Mouse (Mus musculus) kidney, adult 2 months (tissue): ENCODE results near the gene Spaca6. TPM values are rescaled to one million over a fixed set of nuclear protein-coding genes. Genes with fewer than 3 reads are reported as not detected.

Experiments
- DNase-seq: peaks from one replicate; pipeline ENCODE4 v3.0.0; 2021
- H3K27ac ChIP-seq: fragments of 200-500 bp; 2 replicates; pipeline ENCODE4 v1.5.1; 2012; ENCODE audit warnings: low read depth, low read length, control low read depth, inconsistent platforms; ENCODE audit not compliant: insufficient read depth
- H3K27me3 ChIP-seq: fragments of 200-500 bp; replicated peaks from 2 replicates; pipeline ENCODE4 v1.6.1; 2012; ENCODE audit warnings: mild to moderate bottlenecking, moderate library complexity, low read length, inconsistent platforms; ENCODE audit not compliant: control insufficient read depth, insufficient read depth
- H3K36me3 ChIP-seq: fragments of 200-500 bp; 2 replicates; pipeline ENCODE4 v1.6.1; 2012; ENCODE audit warnings: mild to moderate bottlenecking, moderate library complexity, low read length, inconsistent platforms; ENCODE audit not compliant: control insufficient read depth, insufficient read depth
- H3K4me1 ChIP-seq: fragments of 200-500 bp; 2 replicates; pipeline ENCODE4 v1.6.1; 2011; ENCODE audit warnings: low read length; ENCODE audit not compliant: control insufficient read depth, insufficient read depth
- H3K4me3 ChIP-seq: fragments of 200-500 bp; 2 replicates; pipeline ENCODE4 v1.5.1; 2011; ENCODE audit warnings: mild to moderate bottlenecking, low read depth, low read length, control low read depth; ENCODE audit not compliant: insufficient read depth
- CTCF ChIP-seq: fragments of 200-500 bp; conservative IDR thresholded peaks from 2 replicates; pipeline ENCODE4 v1.5.1; 2011; ENCODE audit warnings: low read depth, mild to moderate bottlenecking, control low read depth, low read length, moderate library complexity, mixed read lengths; ENCODE audit not compliant: insufficient read depth, insufficient read length
- POLR2A ChIP-seq: fragments of 200-500 bp; IDR thresholded peaks from one replicate; pipeline ENCODE4 v1.6.1; 2011; ENCODE audit warnings: low read depth, low read length, control low read depth
- WGBS: fragments of 180-500 bp; shearing (Covaris S2); methylation state at CpG from one replicate; pipeline ENCODE4 v1.1.7; 2018; 5-methylcytosine and 5-hydroxymethylcytosine counted together
- polyA plus RNA-seq: library from polyadenylated mRNA; depleted of rRNA; stranded (reverse); fragments of >200 nt; gene quantifications from 2 replicates; pipeline ENCODE4 v1.2.3, GENCODE M21; 2012; rRNA removed

The Spaca6 gene
- polyA plus RNA-seq, result 43.9 and 49.0 TPM in 2 replicates

DNA sequence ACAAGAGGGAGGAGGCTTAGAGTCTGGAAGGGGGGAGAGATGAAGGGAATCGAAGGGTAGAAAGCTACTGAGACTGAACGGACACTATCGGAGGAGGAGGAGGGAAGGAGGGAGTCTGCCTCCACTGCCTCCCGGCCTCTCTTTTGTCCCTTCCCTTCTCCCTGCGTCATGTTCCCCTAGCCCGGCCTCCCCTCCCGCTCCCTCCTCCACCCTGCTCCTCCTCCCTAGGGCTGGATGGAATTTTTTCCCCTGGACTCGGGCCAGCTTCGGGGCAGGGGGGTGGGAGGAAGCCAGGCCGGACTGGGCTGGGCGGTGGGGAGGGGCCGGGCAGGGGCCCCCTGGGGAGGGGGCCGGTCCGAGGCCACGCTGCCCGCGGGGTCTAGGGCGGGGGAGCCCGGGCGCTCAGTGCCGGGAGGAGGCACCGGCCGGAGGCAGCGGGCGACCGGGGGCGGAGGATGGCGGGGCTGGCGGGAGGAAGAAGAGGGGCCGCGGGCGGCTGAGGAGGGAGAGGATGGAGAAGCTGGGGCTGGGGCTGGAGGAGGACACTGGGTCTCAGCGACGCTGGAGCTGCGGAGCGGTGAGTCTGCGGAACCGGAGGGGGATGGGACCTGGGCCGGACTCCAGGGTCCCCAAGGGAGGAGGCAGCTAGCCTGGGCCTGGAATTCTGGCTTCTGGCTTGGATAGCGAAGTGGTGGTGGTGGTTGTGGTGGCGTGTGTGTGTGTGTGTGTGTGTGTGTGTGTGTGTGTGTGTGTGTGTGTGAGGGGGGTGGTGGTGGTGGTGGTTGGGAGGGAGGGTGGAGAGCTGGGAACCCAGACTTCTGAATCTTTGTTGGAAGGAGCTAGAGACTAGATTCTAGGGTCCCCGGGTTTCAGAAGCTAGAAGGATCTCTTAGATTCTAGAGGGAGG is at the start of gene Spaca6:
TSS of gene Spaca6 (plus strand) at position 408 of the 907 bp plus-strand sequence.
- Histone ChIP-seq H3K27me3 (no peaks in the 10 kb centered on the region), H3K4me1 (0 out of 2 replicates have a peak, but pooled peaks cover 6% of the 10 kb centered on the region), H3K4me3 (peak within 1 kb of the TSS; percentile 89), H3K27ac (peak within 1 kb of the TSS; percentile 94), H3K36me3 (no peaks in the 10 kb centered on the region)
- 1% methylated on average over 40 of the region's 42 CpGs for WGBS
- TF ChIP-seq CTCF, result no peak
- peak; percentile 97 for TF ChIP-seq POLR2A
- peak; percentile 96 for DNase-seq

- 55% methylated on average over 3 of the region's 3 CpGs for WGBS
- H3K4me1 ChIP-seq, result 0 out of 2 replicates have a peak, but pooled peaks cover 2% of the 10 kb centered on the region
- DNase-seq, result peak; percentile 2
- no peak overlapping the region for H3K27ac ChIP-seq
- TF ChIP-seq POLR2A, result no peak
- no peak for TF ChIP-seq CTCF
- no peaks in the 10 kb centered on the region for H3K36me3 ChIP-seq
- no peaks in the 10 kb centered on the region for H3K27me3 ChIP-seq
- H3K4me3 ChIP-seq, result no peak overlapping the region
Measured at GRCm38 (mm10) chr17:17790866-17791630, 35.9 kb upstream of the Spaca6 start.

- H3K27ac ChIP-seq, result no peak overlapping the region
- no peaks in the 10 kb centered on the region for H3K27me3 ChIP-seq
- H3K36me3 ChIP-seq, result no peaks in the 10 kb centered on the region
- 0 out of 2 replicates have a peak, but pooled peaks cover 2% of the 10 kb centered on the region for H3K4me1 ChIP-seq
- DNase-seq, result no peak
- no peak overlapping the region for H3K4me3 ChIP-seq
- TF ChIP-seq POLR2A, result no peak
- TF ChIP-seq CTCF, result no peak
- 14% methylated on average over 1 of the region's 1 CpGs for WGBS
Measured at GRCm38 (mm10) chr17:17792578-17792977, 34.4 kb upstream of the Spaca6 start.

GRCm38 (mm10) chr17:17795527-17795926 is 31.4 kb upstream of the Spaca6 start:
- no peak overlapping the region for H3K4me3 ChIP-seq
- H3K36me3 ChIP-seq, result no peaks in the 10 kb centered on the region
- no peak for DNase-seq
- TF ChIP-seq POLR2A, result no peak
- TF ChIP-seq CTCF, result no peak
- H3K27me3 ChIP-seq, result no peaks in the 10 kb centered on the region
- WGBS, result 56% methylated on average over 2 of the region's 2 CpGs
- no peak overlapping the region for H3K27ac ChIP-seq
- 0 out of 2 replicates have a peak, but pooled peaks cover 2% of the 10 kb centered on the region for H3K4me1 ChIP-seq

GRCm38 (mm10) chr17:17823612-17824336 is 3.2 kb upstream of the Spaca6 start:
- 0 out of 2 replicates have a peak, but pooled peaks cover 3% of the 10 kb centered on the region for H3K4me1 ChIP-seq
- TF ChIP-seq CTCF (no peak), POLR2A (no peak)
- H3K36me3 ChIP-seq, result no peaks in the 10 kb centered on the region
- H3K4me3 ChIP-seq, result no peak overlapping the region
- no peak for DNase-seq
- WGBS, result 93% methylated on average over 6 of the region's 6 CpGs
- no peaks in the 10 kb centered on the region for H3K27me3 ChIP-seq
- H3K27ac ChIP-seq, result no peak overlapping the region

GRCm38 (mm10) chr17:17825921-17826591 is 902 bp upstream of the Spaca6 start:
- Histone ChIP-seq H3K27ac (peak overlapping the region; percentile 88), H3K4me1 (0 out of 2 replicates have a peak, but pooled peaks cover 6% of the 10 kb centered on the region), H3K27me3 (no peaks in the 10 kb centered on the region), H3K36me3 (no peaks in the 10 kb centered on the region), H3K4me3 (peak overlapping the region; percentile 89)
- DNase-seq, result peak; percentile 65
- TF ChIP-seq CTCF (no peak), POLR2A (no peak)
- WGBS, result 2% methylated on average over 19 of the region's 22 CpGs
